Mouse (Mus musculus) neural tube, embryonic 12.5 days (tissue): ENCODE results near the gene Fosl1. TPM values are rescaled to one million over a fixed set of nuclear protein-coding genes. Genes with fewer than 3 reads are reported as not detected.
"Not testable (repeated sequence)": the region's sequence is repeated elsewhere in the genome, so short reads cannot be mapped to it uniquely, and the experiment has no call there.

Source experiments
- ATAC-seq: fragments of 200-750 bp; cut with Nextera tagmentation; 2 replicates; pipeline ENCODE4 v1.8.0; 2017; ENCODE audit warnings: low read depth, mild to moderate bottlenecking, moderate TSS enrichment, moderate library complexity; ENCODE audit not compliant: low FRiP score
- H3K27ac ChIP-seq: fragments of 300-500 bp; sonication (generic); 2 replicates; pipeline ENCODE4 v1.5.1; 2016
- H3K27me3 ChIP-seq: fragments of 300-500 bp; sonication (generic); replicated peaks from 2 replicates; pipeline ENCODE4 v1.6.1; 2016; ENCODE audit warnings: mild to moderate bottlenecking
- H3K36me3 ChIP-seq: fragments of 300-500 bp; sonication (generic); 2 replicates; pipeline ENCODE4 v1.6.1; 2016; ENCODE audit warnings: mild to moderate bottlenecking
- H3K4me1 ChIP-seq: fragments of 300-500 bp; sonication (generic); 2 replicates; pipeline ENCODE4 v1.6.1; 2016
- H3K4me2 ChIP-seq: fragments of 300-500 bp; sonication (generic); replicated peaks from 2 replicates; pipeline ENCODE4 v1.6.1; 2016; ENCODE audit warnings: mild to moderate bottlenecking
- H3K4me3 ChIP-seq: fragments of 300-500 bp; sonication (generic); 2 replicates; pipeline ENCODE4 v1.5.1; 2016
- H3K9ac ChIP-seq: fragments of 300-500 bp; sonication (generic); 2 replicates; pipeline ENCODE4 v1.6.1; 2016; ENCODE audit warnings: mild to moderate bottlenecking
- H3K9me3 ChIP-seq: fragments of 300-500 bp; sonication (generic); 2 replicates; pipeline ENCODE4 v1.6.1; 2016; ENCODE audit warnings: mild to moderate bottlenecking
- WGBS: fragments of 180-500 bp; shearing (Covaris S2); methylation state at CpG from one replicate; pipeline ENCODE4 v1.1.7; 2016; 5-methylcytosine and 5-hydroxymethylcytosine counted together
- polyA plus RNA-seq: library from polyadenylated mRNA; unstranded; fragments of >200 nt; fragmentation: Nextera tagmentation; extraction: Ambion mirVana; gene quantifications from 2 replicates; pipeline ENCODE4 v1.2.1, GENCODE M21; 2016

Fosl1 gene
- polyA plus RNA-seq, 1 experiment from 2014 or later: not detected

GRCm38 (mm10) chr19:5488878-5489571, 41.7 kb downstream of the Fosl1 start:
- ATAC-seq: peak; percentile 78
- WGBS: under 1% methylated on average over 26 of the region's 26 CpGs
- Histone ChIP-seq H3K9ac (peak overlapping the region; percentile 62), H3K4me3 (peak overlapping the region; percentile 41), H3K4me2 (peak overlapping the region; percentile 69), H3K36me3 (peaks cover 43% of the 10 kb centered on the region), H3K9me3 (no peaks in the 10 kb centered on the region), H3K27me3 (no peaks in the 10 kb centered on the region), H3K4me1 (peaks cover 26% of the 10 kb centered on the region), H3K27ac (peak overlapping the region; percentile 97)

GRCm38 (mm10) chr19:5489721-5490120, 42.4 kb downstream of the Fosl1 start:
- H3K4me2 ChIP-seq: peak overlapping the region; percentile 82
- peak overlapping the region; percentile 99; the same call in 1 of the 2 replicates for H3K27ac ChIP-seq
- ATAC-seq, H3K9ac ChIP-seq, H3K9me3 ChIP-seq, H3K27me3 ChIP-seq, H3K4me3 ChIP-seq: not testable (repeated sequence)
- peaks cover 43% of the 10 kb centered on the region for H3K36me3 ChIP-seq
- H3K4me1 ChIP-seq: peaks cover 26% of the 10 kb centered on the region
- 55% methylated on average over 10 of the region's 10 CpGs for WGBS

GRCm38 (mm10) chr19:5490313-5490897, 43.1 kb downstream of the Fosl1 start, which contains the start of gene Cfl1:
Cfl1 (plus strand) TSS chr19:5490455.
- Histone ChIP-seq H3K9me3 (no peaks in the 10 kb centered on the region), H3K27ac (peak within 1 kb of the TSS; percentile 99), H3K27me3 (no peaks in the 10 kb centered on the region), H3K4me2 (peak within 1 kb of the TSS; percentile 82), H3K9ac (peak within 1 kb of the TSS; percentile 91), H3K36me3 (peaks cover 40% of the 10 kb centered on the region), H3K4me1 (peaks cover 26% of the 10 kb centered on the region), H3K4me3 (peak within 1 kb of the TSS; percentile 93)
- ATAC-seq: peak; percentile 67
- WGBS: under 1% methylated on average over 62 of the region's 62 CpGs

DNA sequence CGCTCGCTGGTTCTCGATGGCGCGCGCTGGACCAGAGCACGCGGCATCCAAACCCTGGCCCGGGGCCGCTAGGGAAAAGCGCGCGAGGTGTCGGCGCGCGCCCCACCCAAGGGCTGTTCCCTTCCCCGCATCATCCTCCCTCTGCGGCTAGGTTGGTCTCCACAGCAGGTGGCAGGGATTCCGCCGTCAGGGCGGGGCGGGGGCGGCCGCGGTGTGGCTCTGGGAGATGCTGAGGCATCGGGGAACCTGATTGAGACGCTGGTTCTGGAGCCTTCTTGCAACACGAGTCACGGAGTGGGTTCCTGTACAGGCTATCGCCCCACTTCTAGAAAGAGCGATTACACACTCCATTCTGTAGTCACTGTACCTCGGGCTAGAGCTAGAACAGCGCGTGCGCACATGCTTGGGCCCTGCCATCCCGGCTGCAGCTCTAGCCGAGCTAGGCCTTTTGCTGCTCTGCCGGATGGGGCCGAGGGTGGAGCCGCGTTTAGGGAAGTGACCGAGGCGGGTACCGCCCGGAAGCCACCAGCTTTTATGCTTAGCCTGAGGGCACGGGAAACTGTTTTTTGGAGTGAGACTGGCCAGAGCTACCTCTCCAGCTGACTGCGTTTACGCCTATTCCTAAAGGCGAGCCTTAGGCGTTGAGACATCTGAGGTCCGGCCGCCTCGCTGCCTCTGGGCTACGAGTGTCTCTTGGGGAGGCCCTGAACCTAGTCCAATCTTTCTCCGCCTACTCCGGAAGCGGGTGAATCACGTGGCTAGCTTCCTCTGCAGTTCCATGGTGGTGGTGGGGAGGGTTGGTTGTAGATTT, 43.8 kb downstream of the Fosl1 start:
- H3K27me3 ChIP-seq: no peaks in the 10 kb centered on the region
- H3K4me1 ChIP-seq: peaks cover 26% of the 10 kb centered on the region
- peaks cover 41% of the 10 kb centered on the region for H3K36me3 ChIP-seq
- peak overlapping the region; percentile 93 for H3K4me3 ChIP-seq
- peak overlapping the region; percentile 91 for H3K9ac ChIP-seq
- peak overlapping the region; percentile 82 for H3K4me2 ChIP-seq
- peak overlapping the region; percentile 99 for H3K27ac ChIP-seq
- under 1% methylated on average over 59 of the region's 59 CpGs for WGBS
- H3K9me3 ChIP-seq: no peaks in the 10 kb centered on the region
- ATAC-seq: peak; percentile 45

DNA sequence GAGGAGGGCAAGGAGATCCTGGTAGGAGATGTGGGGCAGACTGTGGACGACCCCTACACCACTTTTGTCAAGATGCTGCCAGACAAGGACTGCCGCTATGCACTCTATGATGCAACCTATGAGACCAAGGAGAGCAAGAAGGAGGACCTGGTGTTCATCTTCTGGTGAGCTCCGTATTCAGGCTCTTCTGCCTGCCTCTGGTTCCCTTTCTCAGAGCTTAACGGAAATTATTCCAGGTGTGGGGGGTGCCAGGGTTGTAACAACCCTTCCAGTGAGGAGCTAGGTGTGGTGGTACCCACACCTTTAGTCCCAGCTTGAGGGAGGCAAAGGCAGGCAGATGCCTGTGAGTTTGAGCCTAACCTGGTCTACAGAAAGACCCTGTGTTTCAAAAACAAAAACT, 45.3 kb downstream of the Fosl1 start:
- WGBS: 90% methylated on average over 4 of the region's 4 CpGs
- no peak overlapping the region for H3K27ac ChIP-seq
- ATAC-seq: no peak
- peak overlapping the region; percentile 82 for H3K4me2 ChIP-seq
- peak overlapping the region; percentile 3; the same call in 1 of the 2 replicates for H3K4me3 ChIP-seq
- no peaks in the 10 kb centered on the region for H3K9me3 ChIP-seq
- no peak overlapping the region for H3K9ac ChIP-seq
- H3K27me3 ChIP-seq: no peaks in the 10 kb centered on the region
- peaks cover 16% of the 10 kb centered on the region for H3K4me1 ChIP-seq
- peaks cover 53% of the 10 kb centered on the region for H3K36me3 ChIP-seq

- H3K4me3 ChIP-seq, H3K27me3 ChIP-seq, H3K27ac ChIP-seq, H3K9me3 ChIP-seq, H3K9ac ChIP-seq, ATAC-seq, H3K4me2 ChIP-seq: not testable (repeated sequence)
- WGBS: 61% methylated on average over 9 of the region's 9 CpGs
- H3K4me1 ChIP-seq: peaks cover 13% of the 10 kb centered on the region
- peaks cover 60% of the 10 kb centered on the region for H3K36me3 ChIP-seq
These were observed 46.0 kb downstream of the Fosl1 start for GRCm38 (mm10) chr19:5493301-5493721.

DNA sequence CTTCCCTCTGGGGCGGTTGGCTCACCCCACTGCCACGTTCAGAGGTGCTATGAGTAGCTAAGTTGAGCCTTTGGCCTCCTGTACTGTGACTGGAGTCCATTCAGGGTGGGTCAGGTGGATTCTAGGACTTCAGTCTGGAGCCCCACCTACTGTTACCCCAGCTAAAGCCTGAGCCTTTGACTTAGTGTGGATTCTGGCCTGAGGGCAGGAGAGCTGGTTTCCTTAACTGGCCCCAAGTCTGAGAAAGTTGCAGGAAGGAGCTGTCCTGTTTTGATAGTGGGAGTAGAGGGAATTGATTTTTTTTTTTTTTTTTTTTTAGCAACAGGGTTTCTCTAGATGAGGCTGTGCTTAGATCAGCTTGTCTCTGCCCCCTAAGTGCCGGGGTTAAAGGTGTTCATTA, 47.0 kb downstream of the Fosl1 start:
- H3K27ac ChIP-seq: no peak overlapping the region
- no peak for ATAC-seq
- peaks cover 61% of the 10 kb centered on the region for H3K36me3 ChIP-seq
- H3K4me2 ChIP-seq: no peak overlapping the region
- H3K27me3 ChIP-seq: no peaks in the 10 kb centered on the region
- H3K9me3 ChIP-seq: no peaks in the 10 kb centered on the region
- H3K4me1 ChIP-seq: peaks cover 13% of the 10 kb centered on the region
- H3K4me3 ChIP-seq: no peak overlapping the region
- 96% methylated on average over 3 of the region's 3 CpGs for WGBS
- no peak overlapping the region for H3K9ac ChIP-seq

DNA sequence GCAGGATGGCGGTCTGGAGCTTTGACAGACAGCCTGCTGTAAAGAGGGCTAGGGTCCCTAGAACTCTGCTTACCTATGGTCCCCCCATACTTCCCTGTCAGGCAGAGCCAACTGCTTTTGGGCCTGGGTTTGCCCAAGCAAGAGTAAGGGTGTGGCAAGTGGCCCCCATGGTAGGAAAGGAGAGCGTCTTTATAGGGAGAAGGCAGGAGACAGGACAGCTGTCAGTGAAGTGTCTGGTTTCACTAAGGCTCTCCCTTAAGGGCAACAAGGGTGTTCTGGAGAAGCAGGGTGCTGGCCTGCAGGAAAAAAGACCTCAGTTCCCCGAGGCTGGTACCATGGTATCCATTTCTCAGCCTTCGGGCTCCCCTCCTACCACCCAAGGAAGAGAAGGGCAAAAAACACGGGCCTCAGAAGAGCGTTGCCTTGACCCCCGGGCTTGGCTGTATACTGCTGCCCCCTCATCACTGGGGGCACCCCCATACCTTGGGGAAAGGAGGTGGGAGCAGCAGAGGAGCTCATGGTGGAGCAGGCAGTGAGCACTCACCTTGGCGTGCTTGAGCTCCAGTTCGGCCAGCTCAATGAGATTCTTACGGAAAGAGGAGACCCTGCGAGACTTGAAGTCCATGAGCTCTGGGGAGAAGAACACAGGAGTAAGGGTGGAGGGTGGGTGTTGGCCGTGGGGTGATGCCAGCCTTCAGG, 48.2 kb downstream of the Fosl1 start:
- Histone ChIP-seq H3K27me3 (no peaks in the 10 kb centered on the region), H3K4me3 (no peak overlapping the region), H3K36me3 (peaks cover 61% of the 10 kb centered on the region), H3K9ac (no peak overlapping the region), H3K4me2 (no peak overlapping the region), H3K27ac (no peak overlapping the region), H3K9me3 (no peaks in the 10 kb centered on the region), H3K4me1 (peaks cover 13% of the 10 kb centered on the region)
- WGBS: 83% methylated on average over 12 of the region's 12 CpGs
- ATAC-seq: no peak

DNA sequence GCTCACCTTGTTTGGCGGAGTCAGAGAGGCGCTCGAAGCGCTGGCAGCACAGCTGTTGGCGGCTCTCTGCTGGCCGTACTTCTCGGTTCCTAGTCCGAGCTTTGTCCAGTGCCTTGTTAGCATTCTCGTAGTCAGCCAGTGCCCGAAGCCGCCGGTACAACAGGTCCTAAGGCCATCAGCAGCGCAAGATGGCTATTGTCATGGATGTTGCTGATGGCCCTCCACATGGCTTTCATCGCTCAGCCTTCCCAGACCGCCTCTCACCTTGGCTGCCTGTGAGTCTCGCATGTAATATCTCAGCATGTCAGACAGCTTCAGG, 48.7 kb downstream of the Fosl1 start:
- Histone ChIP-seq H3K27me3 (no peaks in the 10 kb centered on the region), H3K4me3 (no peak overlapping the region), H3K4me2 (no peak overlapping the region), H3K9me3 (no peaks in the 10 kb centered on the region), H3K9ac (no peak overlapping the region), H3K36me3 (peaks cover 61% of the 10 kb centered on the region), H3K27ac (no peak overlapping the region), H3K4me1 (peaks cover 13% of the 10 kb centered on the region)
- ATAC-seq: no peak
- WGBS: 85% methylated on average over 16 of the region's 16 CpGs

- Histone ChIP-seq H3K9ac (no peak overlapping the region), H3K4me1 (no peaks in the 10 kb centered on the region), H3K4me2 (no peak overlapping the region), H3K36me3 (peaks cover 30% of the 10 kb centered on the region), H3K4me3 (no peak overlapping the region), H3K27ac (no peak overlapping the region), H3K27me3 (no peaks in the 10 kb centered on the region), H3K9me3 (no peaks in the 10 kb centered on the region)
- ATAC-seq: no peak
- 92% methylated on average over 2 of the region's 2 CpGs for WGBS
These were observed 53.1 kb downstream of the Fosl1 start for GRCm38 (mm10) chr19:5500330-5500875.

DNA sequence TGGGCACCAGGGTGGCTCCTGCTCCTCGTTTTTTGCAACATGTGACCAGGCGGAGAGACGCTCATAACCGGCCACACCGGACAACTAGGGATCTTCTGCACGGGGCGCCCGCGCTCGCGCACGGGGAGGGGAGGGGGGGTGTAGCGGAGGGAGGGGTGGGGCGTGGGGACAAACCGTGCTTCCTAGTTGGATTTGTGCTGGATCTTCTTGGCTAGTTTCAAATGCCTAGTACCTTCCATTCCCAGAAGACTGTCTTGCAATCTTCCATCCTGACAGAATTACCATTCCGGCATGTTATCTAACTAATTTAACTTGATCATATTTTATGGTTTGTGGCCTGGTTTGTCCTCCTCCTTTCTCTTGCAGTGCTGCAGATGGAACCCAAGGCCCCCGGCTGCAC, 56.3 kb downstream of the Fosl1 start, which contains the start of gene 1700020D05Rik:
Gene 1700020D05Rik, minus strand, starts transcription at position 101 of the 400 bp plus-strand sequence.
- H3K9me3 ChIP-seq: no peaks in the 10 kb centered on the region
- H3K9ac ChIP-seq: no peak within 1 kb of the TSS
- H3K4me1 ChIP-seq: no peaks in the 10 kb centered on the region
- no peak within 1 kb of the TSS for H3K27ac ChIP-seq
- 55% methylated on average over 17 of the region's 17 CpGs for WGBS
- no peak within 1 kb of the TSS for H3K4me2 ChIP-seq
- H3K36me3 ChIP-seq: no peaks in the 10 kb centered on the region
- no peak within 1 kb of the TSS for H3K4me3 ChIP-seq
- H3K27me3 ChIP-seq: no peaks in the 10 kb centered on the region
- ATAC-seq: no peak
